Mouse (Mus musculus): ENCODE measurements around the gene Clca3a1. TPM values are rescaled to one million over a fixed set of nuclear protein-coding genes. Genes with fewer than 3 reads are reported as not detected.
"Not testable (repeated sequence)": the region's sequence is repeated elsewhere in the genome, so short reads cannot be mapped to it uniquely, and the experiment has no call there.

Clca3a1 gene
- 14.2 and 18.1 TPM in 2 replicates for polyA plus RNA-seq (2015; fragmentation: Nextera tagmentation; extraction: Ambion mirVana)

- peak; percentile 82 for ATAC-seq (ENCODE audit: insufficient read depth, low FRiP score, low read depth)
- no peaks in the 10 kb centered on the region for H3K27me3 ChIP-seq (replicated peaks)
- 0 out of 2 replicates have a peak, but pooled peaks cover 9% of the 10 kb centered on the region for H3K4me1 ChIP-seq
- H3K27ac ChIP-seq, result peak within 1 kb of the TSS; percentile 77
- no peaks in the 10 kb centered on the region for H3K36me3 ChIP-seq
- H3K4me2 ChIP-seq, result peak within 1 kb of the TSS; percentile 36
- whole genome bisulfite sequencing, result 31% methylated on average over 11 of the region's 11 CpGs
- H3K9ac ChIP-seq, result no peak within 1 kb of the TSS
- H3K9me3 ChIP-seq, result no peaks in the 10 kb centered on the region
- peak within 1 kb of the TSS; percentile 5 for H3K4me3 ChIP-seq (replicated peaks)
Observed at GRCm38 (mm10) chr3:144760592-144761309, at the start of gene Clca3a1. Gene Clca3a1, minus strand, starts transcription at chr3:144760977.

DNA sequence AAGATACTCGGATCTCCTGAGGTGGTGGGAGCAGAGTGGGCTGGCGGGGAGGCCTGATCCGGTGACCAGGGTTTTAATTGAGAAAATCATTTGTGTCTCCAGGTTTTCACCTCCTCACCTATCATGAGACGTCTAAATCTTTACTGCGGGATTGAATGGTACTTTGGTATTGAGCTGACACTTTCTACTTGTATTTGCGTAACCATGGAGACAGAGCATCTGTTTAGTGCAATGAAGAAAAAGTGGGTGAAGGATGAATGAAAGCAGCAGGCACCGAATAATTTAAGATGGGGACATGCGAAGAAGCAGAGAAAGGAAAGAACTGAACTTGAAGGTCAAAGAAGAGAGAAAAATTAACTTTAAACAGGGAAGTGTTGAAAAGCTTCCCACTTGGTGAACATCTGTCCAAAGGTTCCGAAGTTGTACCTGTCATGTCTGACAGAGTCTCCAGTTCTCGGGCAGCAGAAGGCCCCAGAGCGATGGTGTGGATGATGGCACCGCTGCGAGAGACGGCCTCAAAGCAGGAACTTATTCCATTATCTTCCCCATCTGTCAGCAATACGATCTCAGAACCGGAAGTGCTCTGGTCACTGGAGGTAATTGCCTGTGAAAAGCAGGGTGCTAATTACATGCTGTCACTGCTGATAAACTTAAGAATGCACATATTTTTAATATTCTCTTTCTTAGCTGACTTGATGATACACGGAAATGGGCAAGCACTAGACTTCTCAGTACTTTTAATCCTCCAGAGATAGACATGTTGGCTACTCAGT is 47.6 kb upstream of the Clca3a1 start:
- H3K4me1 ChIP-seq; H3K9ac ChIP-seq; H3K27me3 ChIP-seq (replicated peaks); H3K4me2 ChIP-seq; H3K9me3 ChIP-seq; ATAC-seq (ENCODE audit: insufficient read depth, low FRiP score, low read depth); H3K4me3 ChIP-seq (replicated peaks); H3K27ac ChIP-seq; H3K36me3 ChIP-seq: not testable (repeated sequence)
- whole genome bisulfite sequencing, result 74% methylated on average over 16 of the region's 17 CpGs

GRCm38 (mm10) chr3:144806626-144807025 is 45.8 kb upstream of the Clca3a1 start:
- H3K9me3 ChIP-seq; H3K4me2 ChIP-seq; H3K27me3 ChIP-seq (replicated peaks); H3K9ac ChIP-seq; H3K36me3 ChIP-seq; H3K4me1 ChIP-seq; ATAC-seq (ENCODE audit: insufficient read depth, low FRiP score, low read depth); H3K27ac ChIP-seq; H3K4me3 ChIP-seq (replicated peaks): not testable (repeated sequence)
- WGBS, result 59% methylated on average over 2 of the region's 2 CpGs

- 30% methylated on average over 8 of the region's 8 CpGs for WGBS
- H3K4me1 ChIP-seq, result no peaks in the 10 kb centered on the region
- no peak overlapping the region for H3K4me3 ChIP-seq (replicated peaks)
- no peaks in the 10 kb centered on the region for H3K36me3 ChIP-seq
- H3K27me3 ChIP-seq (replicated peaks), result no peaks in the 10 kb centered on the region
- no peak overlapping the region for H3K9ac ChIP-seq
- ATAC-seq (ENCODE audit: insufficient read depth, low FRiP score, low read depth), result no peak
- no peak overlapping the region for H3K27ac ChIP-seq
- no peak overlapping the region for H3K4me2 ChIP-seq
- no peaks in the 10 kb centered on the region for H3K9me3 ChIP-seq
Observed at GRCm38 (mm10) chr3:144801861-144802260, 41.1 kb upstream of the Clca3a1 start.

- H3K4me3 ChIP-seq (replicated peaks), result no peak overlapping the region
- WGBS, result 67% methylated on average over 11 of the region's 11 CpGs
- H3K36me3 ChIP-seq, result no peaks in the 10 kb centered on the region
- ATAC-seq (ENCODE audit: insufficient read depth, low FRiP score, low read depth), result no peak
- H3K27me3 ChIP-seq (replicated peaks), result no peaks in the 10 kb centered on the region
- no peaks in the 10 kb centered on the region for H3K9me3 ChIP-seq
- no peak overlapping the region for H3K4me2 ChIP-seq
- H3K9ac ChIP-seq, result no peak overlapping the region
- H3K27ac ChIP-seq, result no peak overlapping the region
- H3K4me1 ChIP-seq, result no peaks in the 10 kb centered on the region
Observed at GRCm38 (mm10) chr3:144785181-144786148, 24.7 kb upstream of the Clca3a1 start.

GRCm38 (mm10) chr3:144765161-144765560 is 4.4 kb upstream of the Clca3a1 start:
- Histone ChIP-seq H3K4me3 (replicated peaks) (no peak overlapping the region), H3K27me3 (replicated peaks) (no peaks in the 10 kb centered on the region), H3K4me2 (no peak overlapping the region), H3K9ac (no peak overlapping the region), H3K36me3 (no peaks in the 10 kb centered on the region), H3K27ac (no peak overlapping the region), H3K4me1 (0 out of 2 replicates have a peak, but pooled peaks cover 9% of the 10 kb centered on the region), H3K9me3 (no peaks in the 10 kb centered on the region)
- no peak for ATAC-seq (ENCODE audit: insufficient read depth, low FRiP score, low read depth)
- 82% methylated on average over 4 of the region's 4 CpGs for WGBS

- H3K4me2 ChIP-seq, result peak overlapping the region; percentile 36
- H3K9me3 ChIP-seq, result no peaks in the 10 kb centered on the region
- WGBS, result 22% methylated on average over 6 of the region's 6 CpGs
- no peak overlapping the region for H3K9ac ChIP-seq
- ATAC-seq (ENCODE audit: insufficient read depth, low FRiP score, low read depth), result no peak
- H3K4me3 ChIP-seq (replicated peaks), result no peak overlapping the region
- peak overlapping the region; percentile 77 for H3K27ac ChIP-seq
- no peaks in the 10 kb centered on the region for H3K27me3 ChIP-seq (replicated peaks)
- H3K36me3 ChIP-seq, result no peaks in the 10 kb centered on the region
- H3K4me1 ChIP-seq, result 0 out of 2 replicates have a peak, but pooled peaks cover 9% of the 10 kb centered on the region
Observed at GRCm38 (mm10) chr3:144761454-144761853, 677 bp upstream of the Clca3a1 start.

DNA sequence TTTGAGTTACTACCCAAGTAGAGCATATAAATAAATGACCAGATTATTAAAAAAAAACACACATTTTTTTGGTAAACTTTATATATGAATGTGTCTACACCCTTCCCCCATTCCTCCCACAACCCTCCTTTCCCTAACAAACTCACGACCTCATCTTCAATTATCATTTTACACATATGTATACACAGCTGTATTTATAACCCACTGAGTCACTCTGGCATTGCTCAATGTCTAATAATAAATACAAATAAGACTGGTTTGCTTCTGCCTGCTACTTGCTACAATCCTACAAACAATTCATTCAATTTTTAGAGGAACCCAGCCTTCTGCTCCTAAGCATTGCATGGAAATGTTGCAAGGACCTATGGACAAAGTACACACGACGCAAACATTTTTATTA is 1.1 kb downstream of the Clca3a1 start:
- no peaks in the 10 kb centered on the region for H3K9me3 ChIP-seq
- H3K27ac ChIP-seq, result no peak overlapping the region
- no peaks in the 10 kb centered on the region for H3K36me3 ChIP-seq
- peak overlapping the region; percentile 5 for H3K4me3 ChIP-seq (replicated peaks)
- no peaks in the 10 kb centered on the region for H3K27me3 ChIP-seq (replicated peaks)
- no peak overlapping the region for H3K4me2 ChIP-seq
- no peak for ATAC-seq (ENCODE audit: insufficient read depth, low FRiP score, low read depth)
- H3K9ac ChIP-seq, result no peak overlapping the region
- 57% methylated on average over 3 of the region's 3 CpGs for WGBS
- 0 out of 2 replicates have a peak, but pooled peaks cover 9% of the 10 kb centered on the region for H3K4me1 ChIP-seq

DNA sequence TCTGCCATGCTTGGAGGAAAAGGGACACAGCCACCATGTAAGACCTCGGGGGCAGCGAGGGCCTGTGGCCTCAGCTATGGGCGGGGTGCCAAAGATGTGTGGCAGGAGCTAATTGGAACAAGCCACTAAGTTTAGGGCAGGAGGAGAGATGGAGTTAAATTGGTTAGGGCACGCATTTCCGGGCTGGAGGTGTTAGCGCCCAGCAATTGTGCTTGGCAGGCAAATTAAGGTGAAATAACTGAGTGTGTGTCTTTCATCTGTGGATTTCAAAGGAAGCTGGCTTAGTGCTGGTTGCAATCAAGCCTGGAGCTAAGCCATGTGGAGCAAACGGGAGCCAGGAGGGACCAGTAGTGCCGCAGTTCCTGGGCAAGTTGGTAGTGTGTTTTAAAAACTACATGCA is 4.7 kb downstream of the Clca3a1 start:
- H3K4me3 ChIP-seq (replicated peaks); H3K9me3 ChIP-seq; H3K9ac ChIP-seq; H3K4me1 ChIP-seq; H3K27me3 ChIP-seq (replicated peaks); H3K27ac ChIP-seq; H3K4me2 ChIP-seq; H3K36me3 ChIP-seq; ATAC-seq (ENCODE audit: insufficient read depth, low FRiP score, low read depth): not testable (repeated sequence)
- 85% methylated on average over 8 of the region's 8 CpGs for WGBS

- Histone ChIP-seq H3K4me1 (no peaks in the 10 kb centered on the region), H3K4me3 (replicated peaks) (no peak overlapping the region), H3K36me3 (no peaks in the 10 kb centered on the region), H3K27me3 (replicated peaks) (no peaks in the 10 kb centered on the region), H3K9ac (no peak overlapping the region), H3K4me2 (no peak overlapping the region), H3K27ac (no peak overlapping the region), H3K9me3 (no peaks in the 10 kb centered on the region)
- 11% methylated on average over 2 of the region's 2 CpGs for WGBS
- ATAC-seq (ENCODE audit: insufficient read depth, low FRiP score, low read depth), result no peak
Observed at GRCm38 (mm10) chr3:144753120-144753519, 7.7 kb downstream of the Clca3a1 start.

- not testable (repeated sequence) for H3K27ac ChIP-seq; H3K9me3 ChIP-seq; H3K4me2 ChIP-seq; H3K27me3 ChIP-seq (replicated peaks); H3K36me3 ChIP-seq; ATAC-seq (ENCODE audit: insufficient read depth, low FRiP score, low read depth); H3K4me3 ChIP-seq (replicated peaks); H3K4me1 ChIP-seq; H3K9ac ChIP-seq
- 69% methylated on average over 19 of the region's 21 CpGs for WGBS
Observed at GRCm38 (mm10) chr3:144749062-144749963, 11.5 kb downstream of the Clca3a1 start.

All from stomach, embryonic 15.5 days (tissue).